Comparison of ENCODE assay signal across 8 mouse cellular contexts in the genomic region with DNA sequence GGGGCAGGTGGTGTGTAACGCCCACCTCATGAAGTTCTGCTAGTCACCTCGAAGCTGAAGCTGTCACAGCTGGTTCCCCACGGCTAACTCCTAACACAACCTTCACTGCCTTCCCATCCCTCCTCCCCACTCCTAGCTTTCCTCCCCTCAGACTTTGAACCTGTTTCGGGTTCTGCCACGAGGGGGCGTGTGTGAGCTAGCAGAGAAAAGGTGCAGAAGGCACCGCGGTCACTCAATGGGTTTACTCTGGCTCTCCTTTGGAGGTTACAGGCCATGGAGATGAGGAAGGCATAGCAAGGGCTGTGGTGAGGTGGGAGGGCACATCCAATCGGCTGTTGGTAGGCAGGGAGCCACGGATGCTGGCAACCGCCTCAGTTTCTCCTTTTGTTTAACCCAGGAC.
A peak's percentile ranks its signal among the peaks of the same experiment; 100 is the strongest.
DNase-seq lines count a peak whose midpoint lies in the region; ATAC-seq and TF ChIP-seq lines count a peak whose summit lies in the region.

No protein-coding gene starts in this region.

- intact Hi-C loops in gastrocnemius, adult 2 months (cut with DNase I): no loop called here

- H3K27ac ChIP-seq in gastrocnemius, adult 2 months: no peak overlapping the region
- H3K27ac ChIP-seq in kidney, embryonic 15.5 days: no peak overlapping the region

- 0 out of 2 replicates have a peak, but pooled peaks have one; percentile 46 for ATAC-seq in kidney, embryonic 15.5 days (replicated peaks; ENCODE audit: low FRiP score)
- no peak for ATAC-seq in frontal cortex, adult (ENCODE audit: low TSS enrichment)

- TF ChIP-seq CTCF in gastrocnemius, adult 2 months (IDR thresholded peaks at IDR 0.05): peak; percentile 57

- no peak overlapping the region for H3K9ac ChIP-seq in kidney, embryonic 15.5 days

- peak; percentile 62 for DNase-seq in gastrocnemius, adult 2 months
- no peak for DNase-seq in gastrocnemius, postnatal 25 days
- peak; percentile 7 to 26 for DNase-seq in spleen, postnatal 10 days (ENCODE audit: low spot score in 2 of 2)
- no peak for DNase-seq in spleen, adult 12 weeks (ENCODE audit: low spot score)
- peak; percentile 75 to 87 for DNase-seq in cerebellum, postnatal 14 days
- peak; percentile 66 for DNase-seq in mesoderm, embryonic 11.5 days (ENCODE audit: low read depth, low spot score)

- no peaks in the 10 kb centered on the region for H3K27me3 ChIP-seq in kidney, embryonic 15.5 days

- no peaks in the 10 kb centered on the region for H3K36me3 ChIP-seq in kidney, embryonic 15.5 days

- WGBS in kidney, embryonic 15.5 days: 19% methylated on average over 11 of the region's 11 CpGs

- H3K4me1 ChIP-seq in kidney, embryonic 15.5 days: peaks cover 12% of the 10 kb centered on the region

- no peaks in the 10 kb centered on the region for H3K9me3 ChIP-seq in kidney, embryonic 15.5 days (replicated peaks)

- no peak overlapping the region for H3K4me2 ChIP-seq in kidney, embryonic 15.5 days

- H3K4me3 ChIP-seq in gastrocnemius, adult 2 months: no peak overlapping the region
- no peak overlapping the region for H3K4me3 ChIP-seq in kidney, embryonic 15.5 days (replicated peaks)

Comparison
In these comparisons a context has a peak if more than half of its experiments do, and no peak if none do; other contexts are left out.
1. DNase-seq: peak in gastrocnemius, adult 2 months (single experiment), spleen, postnatal 10 days (2 of 2), cerebellum, postnatal 14 days (2 of 2) and mesoderm, embryonic 11.5 days (single experiment); none in gastrocnemius, postnatal 25 days (single experiment) and spleen, adult 12 weeks (single experiment).